Mouse (Mus musculus): Measurements from ENCODE around the gene Ubtd2.

DNA sequence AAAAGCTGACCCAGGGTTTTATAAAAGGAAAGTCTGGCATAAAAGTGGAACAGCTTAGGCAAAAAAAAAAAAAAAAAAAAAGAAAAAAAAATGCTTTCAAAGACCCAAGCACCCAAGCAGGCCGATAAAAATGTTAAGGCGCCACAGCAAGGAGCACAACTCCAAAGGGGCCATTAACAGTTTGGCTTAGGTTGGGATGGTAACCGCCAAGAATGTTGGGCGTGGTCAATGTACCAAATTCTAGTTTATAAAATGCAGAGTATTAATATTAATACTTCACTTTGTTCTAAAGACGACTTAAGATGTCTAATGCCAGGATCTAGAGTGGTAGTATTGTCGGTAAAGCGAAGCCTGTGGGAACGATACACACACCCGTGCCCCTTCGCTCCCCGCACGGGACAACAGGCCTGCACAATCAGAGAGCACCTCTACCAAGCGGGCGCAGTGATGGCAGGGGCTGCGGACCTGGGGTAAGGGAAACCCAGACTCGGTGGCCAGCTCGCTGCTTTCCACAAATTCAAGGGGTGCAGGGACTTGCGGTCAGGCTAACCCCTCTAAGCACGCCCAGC, 855 bp upstream of the Ubtd2 start:
- no peak for TF ChIP-seq CTCF (conservative IDR thresholded peaks at IDR 0.05; ENCODE audit: low read length)
- TF ChIP-seq NANOG (IDR thresholded peaks at IDR 0.05; ENCODE audit: borderline replicate concordance, low read length), result no peak
- TF ChIP-seq POU5F1 (IDR thresholded peaks at IDR 0.05; ENCODE audit: borderline replicate concordance, low read length), result no peak
